Mouse (Mus musculus): ENCODE measurements around the gene Hist1h2bf. TPM values are rescaled to one million over a fixed set of nuclear protein-coding genes. Genes with fewer than 3 reads are reported as not detected.
"Not testable (repeated sequence)": the region's sequence is repeated elsewhere in the genome, so short reads cannot be mapped to it uniquely, and the experiment has no call there.

Hist1h2bf gene
- polyA plus RNA-seq (2014; fragmentation: Nextera tagmentation; extraction: Ambion mirVana) = 7.0 and 7.1 TPM in 2 replicates

DNA sequence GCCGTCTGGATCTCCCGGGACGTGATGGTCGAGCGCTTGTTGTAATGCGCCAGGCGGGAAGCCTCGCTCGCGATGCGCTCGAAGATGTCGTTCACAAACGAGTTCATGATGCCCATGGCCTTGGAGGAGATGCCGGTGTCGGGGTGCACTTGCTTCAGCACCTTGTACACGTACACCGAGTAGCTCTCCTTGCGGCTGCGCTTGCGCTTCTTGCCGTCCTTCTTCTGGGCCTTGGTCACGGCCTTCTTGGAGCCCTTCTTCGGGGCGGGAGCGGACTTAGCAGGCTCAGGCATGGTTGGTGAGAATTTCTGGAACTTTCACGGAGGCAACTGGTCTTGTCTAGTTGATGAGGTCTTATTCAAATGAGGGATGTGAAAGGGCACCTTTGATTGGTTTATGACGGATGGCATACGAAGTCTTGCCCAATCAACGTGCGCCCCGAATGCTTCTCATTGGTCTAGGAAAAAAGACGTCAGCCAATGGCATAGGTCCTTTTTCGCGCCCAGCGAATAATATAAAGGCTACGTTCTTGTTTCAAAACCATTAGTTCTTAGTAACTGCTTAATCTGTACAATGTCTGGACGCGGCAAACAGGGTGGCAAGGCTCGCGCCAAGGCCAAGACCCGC, at the start of gene Hist1h2bf, which contains the start of gene Hist1h2ad:
Hist1h2bf (minus strand) TSS at position 299 of the 627 bp plus-strand sequence.
Hist1h2ad (plus strand) TSS at position 484 of the 627 bp plus-strand sequence.
- H3K9me3 ChIP-seq (ENCODE audit: control insufficient read depth, low read length); H3K27me3 ChIP-seq (replicated peaks; ENCODE audit: control insufficient read depth, insufficient read depth, low read length); H3K36me3 ChIP-seq (ENCODE audit: control insufficient read depth, insufficient read depth, low read length): not testable (repeated sequence)
- peak; percentile 85 for ATAC-seq (replicated peaks; ENCODE audit: low FRiP score, low TSS enrichment, low read depth)
- H3K4me1 ChIP-seq (replicated peaks; ENCODE audit: control insufficient read depth, insufficient read depth, low read length) = peaks cover 14% of the 10 kb centered on the region
- peak within 1 kb of the TSS; percentile 83 for H3K9ac ChIP-seq (ENCODE audit: low read length)
- peak within 1 kb of the TSS; percentile 80 for H3K4me2 ChIP-seq (ENCODE audit: low read length)
- peak; percentile 88 for DNase-seq (ENCODE audit: low spot score)
- peak within 1 kb of the TSS; percentile 98 for H3K27ac ChIP-seq (ENCODE audit: low read depth)
- WGBS = under 1% methylated on average over 21 of the region's 42 CpGs
- H3K4me3 ChIP-seq (ENCODE audit: low read depth, low read length) = peak within 1 kb of the TSS; percentile 59

DNA sequence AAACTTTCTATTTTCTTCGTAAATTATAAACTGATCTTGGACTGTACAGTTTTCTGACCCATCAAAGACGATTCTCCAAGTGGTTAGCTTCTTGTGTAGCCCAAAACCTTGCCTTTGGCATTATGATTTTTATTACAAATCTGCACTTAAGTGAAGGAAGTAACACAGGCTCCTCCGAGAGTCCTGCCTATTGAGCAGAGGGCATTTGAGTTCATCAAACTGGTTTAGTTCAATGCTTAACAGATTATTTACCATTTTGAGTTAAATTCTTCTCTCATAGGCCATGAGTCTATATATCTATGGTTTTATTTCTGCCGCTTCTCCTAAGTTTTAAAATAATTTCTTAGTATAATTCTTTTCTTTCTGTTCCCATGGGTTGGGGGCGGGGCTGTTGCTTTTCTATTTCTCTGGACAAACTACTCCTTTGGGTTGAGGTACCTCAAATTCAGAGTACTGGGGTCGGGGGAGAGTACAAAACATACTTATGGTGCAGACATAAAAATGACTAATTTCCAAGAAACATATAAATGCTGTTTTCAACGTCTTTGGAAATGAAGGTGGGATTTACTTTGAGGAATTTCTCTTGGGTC, 49.0 kb upstream of the Hist1h2bf start:
- Histone ChIP-seq H3K4me3 (ENCODE audit: low read depth, low read length) (peak overlapping the region; percentile 55), H3K9me3 (ENCODE audit: control insufficient read depth, low read length) (no peaks in the 10 kb centered on the region), H3K27ac (ENCODE audit: low read depth) (peak overlapping the region; percentile 97), H3K27me3 (replicated peaks; ENCODE audit: control insufficient read depth, insufficient read depth, low read length) (no peaks in the 10 kb centered on the region), H3K4me2 (ENCODE audit: low read length) (peak overlapping the region; percentile 90), H3K36me3 (ENCODE audit: control insufficient read depth, insufficient read depth, low read length) (no peaks in the 10 kb centered on the region), H3K9ac (ENCODE audit: low read length) (peak overlapping the region; percentile 94), H3K4me1 (replicated peaks; ENCODE audit: control insufficient read depth, insufficient read depth, low read length) (no peaks in the 10 kb centered on the region; the same call in 1 of the 2 replicates)
- WGBS = 26% methylated on average over 7 of the region's 7 CpGs
- ATAC-seq (replicated peaks; ENCODE audit: low FRiP score, low TSS enrichment, low read depth) (no peak), DNase-seq (ENCODE audit: low spot score) (no peak)

DNA sequence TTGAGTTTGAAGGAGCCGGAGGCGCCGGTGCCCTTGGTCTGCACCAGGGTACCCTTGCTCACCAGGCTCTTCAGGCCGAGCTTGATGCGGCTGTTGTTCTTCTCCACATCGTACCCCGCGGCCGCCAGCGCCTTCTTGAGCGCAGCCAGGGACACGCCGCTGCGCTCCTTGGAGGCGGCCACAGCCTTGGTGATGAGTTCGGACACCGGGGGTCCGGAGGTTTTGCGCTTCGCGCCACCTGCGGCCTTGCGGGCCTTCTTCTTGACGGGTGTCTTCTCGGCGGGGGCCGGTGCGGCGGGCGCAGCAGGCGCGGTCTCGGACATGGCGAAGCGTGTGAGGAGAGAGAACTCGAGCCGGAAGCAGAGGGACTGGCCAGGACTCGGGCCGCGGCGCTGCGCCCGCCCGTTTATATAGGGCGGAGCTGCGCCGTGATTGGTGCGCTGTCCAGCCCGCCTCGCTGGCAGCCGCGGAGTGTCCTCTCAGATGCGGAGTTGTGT, 48.2 kb upstream of the Hist1h2bf start, which contains the start of gene Hist1h1e:
Hist1h1e (minus strand) TSS at position 384 of the 497 bp plus-strand sequence.
- H3K27me3 ChIP-seq (replicated peaks; ENCODE audit: control insufficient read depth, insufficient read depth, low read length); H3K4me1 ChIP-seq (replicated peaks; ENCODE audit: control insufficient read depth, insufficient read depth, low read length); H3K36me3 ChIP-seq (ENCODE audit: control insufficient read depth, insufficient read depth, low read length); H3K9me3 ChIP-seq (ENCODE audit: control insufficient read depth, low read length): not testable (repeated sequence)
- Histone ChIP-seq H3K27ac (ENCODE audit: low read depth) (peak within 1 kb of the TSS; percentile 97), H3K4me2 (ENCODE audit: low read length) (peak within 1 kb of the TSS; percentile 90), H3K4me3 (ENCODE audit: low read depth, low read length) (peak within 1 kb of the TSS; percentile 55), H3K9ac (ENCODE audit: low read length) (peak within 1 kb of the TSS; percentile 94)
- ATAC-seq (replicated peaks; ENCODE audit: low FRiP score, low TSS enrichment, low read depth) (peak; percentile 94), DNase-seq (ENCODE audit: low spot score) (peak; percentile 97)
- WGBS = under 1% methylated on average over 53 of the region's 53 CpGs

DNA sequence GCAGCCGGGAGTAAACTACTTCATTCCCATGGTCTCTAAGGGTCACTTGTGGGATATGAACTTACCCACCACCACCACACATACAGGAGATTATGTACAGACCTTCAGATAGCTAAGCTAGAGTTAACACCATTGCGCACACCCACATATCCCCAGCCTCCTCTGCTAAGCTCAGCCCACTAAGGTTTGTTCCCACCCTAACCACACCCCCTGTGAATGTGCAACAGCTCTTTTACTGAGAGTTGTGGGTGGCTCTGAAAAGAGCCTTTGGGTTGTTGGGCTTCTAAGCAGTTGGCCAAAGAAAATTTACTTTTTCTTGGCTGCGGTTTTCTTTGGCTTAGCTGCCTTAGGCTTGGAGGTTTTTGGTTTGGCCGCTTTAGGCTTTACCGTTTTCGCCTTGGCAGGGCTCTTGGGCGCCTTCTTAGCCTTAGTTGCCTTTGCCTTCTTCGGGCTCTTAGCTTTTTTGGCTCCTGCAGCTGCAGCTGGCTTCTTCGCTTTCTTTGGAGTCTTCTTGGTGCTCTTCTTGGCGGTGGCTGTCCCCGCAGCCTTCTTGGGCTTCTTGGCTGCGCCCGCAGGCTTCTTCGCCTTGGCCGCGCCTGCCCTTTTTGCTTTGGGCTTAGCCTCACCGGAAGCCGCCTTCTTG, 47.7 kb upstream of the Hist1h2bf start:
- peak; percentile 88 for ATAC-seq (replicated peaks; ENCODE audit: low FRiP score, low TSS enrichment, low read depth)
- H3K4me1 ChIP-seq (replicated peaks; ENCODE audit: control insufficient read depth, insufficient read depth, low read length) = no peaks in the 10 kb centered on the region; the same call in 1 of the 2 replicates
- H3K4me3 ChIP-seq (ENCODE audit: low read depth, low read length) = peak overlapping the region; percentile 55
- peak overlapping the region; percentile 97 for H3K27ac ChIP-seq (ENCODE audit: low read depth)
- no peaks in the 10 kb centered on the region for H3K27me3 ChIP-seq (replicated peaks; ENCODE audit: control insufficient read depth, insufficient read depth, low read length)
- DNase-seq (ENCODE audit: low spot score) = peak; percentile 88
- no peaks in the 10 kb centered on the region for H3K9me3 ChIP-seq (ENCODE audit: control insufficient read depth, low read length)
- peak overlapping the region; percentile 90 for H3K4me2 ChIP-seq (ENCODE audit: low read length)
- WGBS = 1% methylated on average over 18 of the region's 18 CpGs
- H3K36me3 ChIP-seq (ENCODE audit: control insufficient read depth, insufficient read depth, low read length) = no peaks in the 10 kb centered on the region
- H3K9ac ChIP-seq (ENCODE audit: low read length) = peak overlapping the region; percentile 94

DNA sequence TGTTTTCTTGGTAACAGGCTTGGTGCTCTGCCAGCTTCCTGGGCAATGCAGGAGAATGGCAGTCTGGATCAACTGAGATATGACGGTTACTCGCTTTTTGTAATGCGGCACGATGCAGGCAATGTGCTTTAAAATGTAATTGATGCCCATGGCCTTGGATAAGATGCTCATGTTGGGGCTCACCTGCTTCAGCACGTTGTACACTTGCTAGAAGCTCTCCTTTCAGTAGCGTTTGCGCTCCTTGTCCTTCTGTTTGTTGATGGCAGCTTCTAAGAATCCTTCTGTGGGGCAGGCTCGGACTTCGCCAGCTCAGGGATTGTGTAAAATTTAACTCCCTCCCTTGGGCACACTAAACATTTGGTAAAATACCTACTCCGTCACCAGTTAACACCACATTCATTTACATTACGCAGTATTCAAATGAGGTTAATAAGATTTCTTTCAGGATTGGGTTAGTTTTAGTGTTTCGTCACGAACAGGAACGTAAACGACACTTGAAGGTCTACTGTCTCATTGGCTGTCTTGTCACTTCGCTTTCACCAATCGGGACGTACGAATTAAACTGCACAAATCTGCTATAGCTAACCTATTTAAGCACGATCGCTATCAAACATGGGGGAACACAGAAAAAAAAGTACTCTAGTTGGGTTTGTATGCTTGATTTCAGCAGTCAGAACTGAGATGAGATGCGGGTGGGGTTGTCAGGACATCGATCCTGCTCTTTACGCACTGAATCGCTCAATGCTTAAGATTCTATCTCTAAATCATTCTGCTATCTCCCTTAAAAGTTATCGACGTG, 46.9 kb upstream of the Hist1h2bf start, which contains the start of gene Hist1h2be:
Hist1h2be (minus strand) TSS at position 392 of the 799 bp plus-strand sequence.
- ATAC-seq (replicated peaks; ENCODE audit: low FRiP score, low TSS enrichment, low read depth) (peak; percentile 86), DNase-seq (ENCODE audit: low spot score) (peak; percentile 90)
- no peaks in the 10 kb centered on the region for H3K9me3 ChIP-seq (ENCODE audit: control insufficient read depth, low read length)
- H3K36me3 ChIP-seq (ENCODE audit: control insufficient read depth, insufficient read depth, low read length) = no peaks in the 10 kb centered on the region
- H3K27me3 ChIP-seq (replicated peaks; ENCODE audit: control insufficient read depth, insufficient read depth, low read length) = no peaks in the 10 kb centered on the region
- WGBS = under 1% methylated on average over 27 of the region's 27 CpGs
- peak within 1 kb of the TSS; percentile 97 for H3K27ac ChIP-seq (ENCODE audit: low read depth)
- peak within 1 kb of the TSS; percentile 90 for H3K4me2 ChIP-seq (ENCODE audit: low read length)
- H3K4me3 ChIP-seq (ENCODE audit: low read depth, low read length) = peak within 1 kb of the TSS; percentile 55
- H3K4me1 ChIP-seq (replicated peaks; ENCODE audit: control insufficient read depth, insufficient read depth, low read length) = no peaks in the 10 kb centered on the region; the same call in 1 of the 2 replicates
- H3K9ac ChIP-seq (ENCODE audit: low read length) = peak within 1 kb of the TSS; percentile 94

DNA sequence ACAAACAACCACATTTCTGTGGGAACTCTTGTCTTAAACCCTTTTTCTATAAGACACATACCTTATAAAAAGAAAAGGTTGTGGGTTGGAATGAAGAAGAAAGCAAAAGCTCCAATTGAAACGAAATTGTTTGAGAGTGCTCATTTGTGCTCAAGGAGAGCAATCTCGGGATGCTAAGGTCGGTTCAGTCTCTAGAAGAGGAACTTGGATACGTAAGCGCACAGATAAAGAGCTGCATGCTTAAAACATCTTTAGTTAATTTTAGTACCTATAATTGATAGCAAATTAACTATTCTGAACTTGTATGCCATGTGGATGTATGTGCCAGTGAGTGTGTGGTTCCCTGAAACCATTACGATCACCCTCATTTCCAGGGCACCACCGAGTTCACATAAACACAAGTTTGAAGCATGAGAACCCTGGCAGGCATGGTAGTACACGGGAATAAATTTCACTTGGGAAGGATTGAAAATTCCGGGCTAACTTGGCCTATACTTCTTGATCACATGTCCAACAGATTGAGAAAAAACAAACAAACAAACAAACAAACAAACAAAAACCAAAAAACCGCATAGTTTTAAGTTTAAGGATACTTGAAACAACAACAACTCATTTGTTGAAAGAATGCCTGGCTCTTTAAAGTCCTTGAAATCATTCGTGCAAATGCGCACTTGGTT, 46.2 kb upstream of the Hist1h2bf start:
- no peaks in the 10 kb centered on the region for H3K36me3 ChIP-seq (ENCODE audit: control insufficient read depth, insufficient read depth, low read length)
- no peaks in the 10 kb centered on the region for H3K27me3 ChIP-seq (replicated peaks; ENCODE audit: control insufficient read depth, insufficient read depth, low read length)
- DNase-seq (ENCODE audit: low spot score) (no peak), ATAC-seq (replicated peaks; ENCODE audit: low FRiP score, low TSS enrichment, low read depth) (no peak)
- peak overlapping the region; percentile 94 for H3K9ac ChIP-seq (ENCODE audit: low read length)
- peak overlapping the region; percentile 97 for H3K27ac ChIP-seq (ENCODE audit: low read depth)
- H3K4me1 ChIP-seq (replicated peaks; ENCODE audit: control insufficient read depth, insufficient read depth, low read length) = no peaks in the 10 kb centered on the region; the same call in 1 of the 2 replicates
- 47% methylated on average over 12 of the region's 12 CpGs for WGBS
- peak overlapping the region; percentile 90 for H3K4me2 ChIP-seq (ENCODE audit: low read length)
- H3K9me3 ChIP-seq (ENCODE audit: control insufficient read depth, low read length) = no peaks in the 10 kb centered on the region
- H3K4me3 ChIP-seq (ENCODE audit: low read depth, low read length) = peak overlapping the region; percentile 55

DNA sequence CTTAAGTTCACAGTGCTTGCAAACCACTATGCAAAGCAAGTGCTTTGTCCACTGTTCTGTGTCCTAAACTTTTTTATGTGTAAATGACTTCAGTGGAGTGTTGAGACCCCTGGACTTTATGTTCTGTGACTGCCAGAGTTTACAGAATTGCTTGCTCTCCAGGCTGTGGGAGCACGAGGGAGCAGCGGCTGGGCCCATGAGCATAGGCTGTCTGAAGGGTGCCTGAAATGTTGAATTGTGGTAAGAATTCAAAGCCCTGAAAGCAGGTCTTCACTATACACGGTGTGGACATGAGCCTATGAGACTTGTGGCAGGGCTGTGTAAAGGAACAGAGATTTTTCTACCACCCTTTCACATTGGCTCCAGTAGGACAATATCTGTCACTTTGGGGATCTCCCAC, 37.6 kb upstream of the Hist1h2bf start:
- Histone ChIP-seq H3K27me3 (replicated peaks; ENCODE audit: control insufficient read depth, insufficient read depth, low read length) (no peaks in the 10 kb centered on the region), H3K4me2 (ENCODE audit: low read length) (no peak overlapping the region), H3K36me3 (ENCODE audit: control insufficient read depth, insufficient read depth, low read length) (no peaks in the 10 kb centered on the region), H3K9me3 (ENCODE audit: control insufficient read depth, low read length) (no peaks in the 10 kb centered on the region), H3K4me1 (replicated peaks; ENCODE audit: control insufficient read depth, insufficient read depth, low read length) (no peaks in the 10 kb centered on the region), H3K27ac (ENCODE audit: low read depth) (no peak overlapping the region), H3K9ac (ENCODE audit: low read length) (no peak overlapping the region), H3K4me3 (ENCODE audit: low read depth, low read length) (no peak overlapping the region)
- 85% methylated on average over 3 of the region's 3 CpGs for WGBS
- DNase-seq (ENCODE audit: low spot score) = no peak
- no peak for ATAC-seq (replicated peaks; ENCODE audit: low FRiP score, low TSS enrichment, low read depth)
